Mouse (Mus musculus) cerebellum, postnatal 36 days (tissue): ENCODE measurements at regions not wholly inside any gene's neighbourhood (a gene's known extent, or its start where the extent isn't known, plus 50 kb on each side); places are given as distances from the start of the nearest gene placed in this dataset.

Experiments
- DNase-seq, 2 experiments: peaks; one replicate each; pipeline ENCODE4 v3.0.0; 2021 to 2022; ENCODE audit warnings: mixed read lengths in 2 of 2

GRCm38 (mm10) chr1:137378072-137378985, 418.1 kb upstream of the Nr5a2 start:
- no peak for DNase-seq

DNA sequence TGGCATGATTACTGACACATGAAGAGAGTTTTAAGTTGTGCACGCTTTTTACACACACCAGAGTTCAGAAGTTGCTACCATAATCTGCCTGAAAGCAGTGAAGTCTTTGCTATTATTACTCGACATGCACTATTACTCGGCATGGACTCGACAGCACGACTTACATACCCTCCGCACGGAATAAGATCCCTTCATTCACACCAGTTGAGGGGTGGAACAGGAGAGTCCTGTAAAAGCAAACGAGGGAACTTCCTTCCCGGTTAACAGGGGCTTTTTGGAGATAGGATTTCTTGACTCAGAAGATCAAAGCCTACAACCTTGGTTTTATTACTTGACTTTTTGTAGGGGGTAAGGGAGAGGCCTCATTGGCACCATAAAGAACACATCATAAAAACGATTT, 416.4 kb upstream of the Nr5a2 start:
- no peak for DNase-seq

GRCm38 (mm10) chr1:137374641-137375040, 414.4 kb upstream of the Nr5a2 start:
- DNase-seq = no peak

DNA sequence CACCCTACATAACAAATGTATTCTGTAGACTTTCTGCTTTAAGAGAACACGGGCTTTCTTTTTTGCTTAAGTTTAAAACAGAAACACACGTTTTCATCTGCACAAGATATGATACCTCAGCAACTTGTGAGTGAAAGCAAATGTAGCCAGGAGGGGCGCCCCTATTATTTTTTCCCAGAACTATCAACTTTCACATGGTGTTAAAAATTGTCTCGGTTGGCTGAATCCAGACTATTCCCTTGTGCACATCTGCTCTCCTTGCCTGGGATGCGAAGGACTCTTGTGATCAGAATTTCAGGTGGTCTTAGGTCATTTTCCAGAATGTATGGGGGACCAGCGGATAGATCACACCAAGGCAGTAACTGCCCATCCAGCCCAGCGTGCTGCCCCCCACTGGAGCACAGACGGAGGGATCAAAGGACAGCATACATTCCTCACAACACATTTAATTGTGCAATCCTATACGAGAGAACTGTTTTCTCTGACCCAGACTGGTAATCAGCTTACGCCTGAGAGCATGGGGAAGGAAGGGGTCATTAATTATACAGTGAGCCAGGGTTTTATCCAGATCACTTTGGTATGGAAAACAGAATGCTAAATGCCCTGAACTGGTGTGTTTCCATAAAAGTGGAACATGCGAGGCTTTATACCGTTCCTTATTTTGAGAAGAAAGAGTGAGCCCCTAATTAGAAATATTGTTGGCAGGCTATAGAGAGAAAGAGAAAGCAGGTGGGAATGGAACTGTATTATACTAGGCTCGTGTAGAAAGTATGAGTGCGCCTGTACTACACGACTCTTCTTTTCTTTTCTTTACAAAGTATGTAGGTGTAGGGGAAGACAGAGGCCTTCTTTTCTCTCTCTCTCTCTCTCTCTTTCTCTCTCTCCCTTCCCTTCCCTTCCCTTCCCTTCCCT, 413.5 kb upstream of the Nr5a2 start:
- DNase-seq = no peak

- DNase-seq = no peak
Observed at GRCm38 (mm10) chr1:137372236-137372635, 412.0 kb upstream of the Nr5a2 start.

DNA sequence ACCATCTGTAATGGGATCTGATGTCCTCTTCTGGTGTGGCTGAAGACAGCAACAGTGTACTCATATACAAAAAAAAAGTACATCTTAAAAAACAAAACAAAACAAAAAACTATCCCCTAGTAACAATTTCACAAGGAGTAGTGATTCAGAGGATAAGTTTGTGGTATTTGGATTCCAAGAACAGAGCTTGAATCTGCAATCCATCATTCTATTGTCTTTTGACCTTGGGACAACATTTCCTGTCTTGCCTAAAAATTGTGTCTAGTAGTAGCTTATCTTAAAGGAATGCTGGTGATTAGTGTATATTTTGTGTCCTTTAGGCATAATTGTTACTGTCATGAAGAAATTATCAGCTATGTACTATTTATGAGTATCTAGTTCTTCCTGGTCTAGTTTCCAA, 404.1 kb upstream of the Nr5a2 start:
- DNase-seq = no peak

DNA sequence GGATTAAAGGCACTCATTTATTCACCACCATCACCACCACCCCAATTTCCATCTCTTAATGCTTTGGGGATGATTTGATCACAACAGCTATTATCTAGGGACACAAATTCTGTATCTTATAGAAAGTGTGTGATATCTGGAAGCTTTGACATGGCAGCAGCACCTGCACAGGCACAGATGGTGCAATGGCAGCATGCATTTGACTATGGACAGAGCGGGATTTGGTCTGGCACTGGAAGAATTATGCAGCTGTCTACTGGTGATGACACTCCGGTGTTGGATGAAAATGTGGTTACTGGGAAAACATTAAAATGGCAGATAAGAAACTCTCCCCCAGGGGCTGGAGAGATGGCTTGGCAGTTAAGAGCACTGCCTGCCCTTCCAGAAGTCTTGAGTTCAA, 403.7 kb upstream of the Nr5a2 start:
- no peak for DNase-seq

GRCm38 (mm10) chr1:137363561-137363960, 403.3 kb upstream of the Nr5a2 start:
- DNase-seq = no peak

DNA sequence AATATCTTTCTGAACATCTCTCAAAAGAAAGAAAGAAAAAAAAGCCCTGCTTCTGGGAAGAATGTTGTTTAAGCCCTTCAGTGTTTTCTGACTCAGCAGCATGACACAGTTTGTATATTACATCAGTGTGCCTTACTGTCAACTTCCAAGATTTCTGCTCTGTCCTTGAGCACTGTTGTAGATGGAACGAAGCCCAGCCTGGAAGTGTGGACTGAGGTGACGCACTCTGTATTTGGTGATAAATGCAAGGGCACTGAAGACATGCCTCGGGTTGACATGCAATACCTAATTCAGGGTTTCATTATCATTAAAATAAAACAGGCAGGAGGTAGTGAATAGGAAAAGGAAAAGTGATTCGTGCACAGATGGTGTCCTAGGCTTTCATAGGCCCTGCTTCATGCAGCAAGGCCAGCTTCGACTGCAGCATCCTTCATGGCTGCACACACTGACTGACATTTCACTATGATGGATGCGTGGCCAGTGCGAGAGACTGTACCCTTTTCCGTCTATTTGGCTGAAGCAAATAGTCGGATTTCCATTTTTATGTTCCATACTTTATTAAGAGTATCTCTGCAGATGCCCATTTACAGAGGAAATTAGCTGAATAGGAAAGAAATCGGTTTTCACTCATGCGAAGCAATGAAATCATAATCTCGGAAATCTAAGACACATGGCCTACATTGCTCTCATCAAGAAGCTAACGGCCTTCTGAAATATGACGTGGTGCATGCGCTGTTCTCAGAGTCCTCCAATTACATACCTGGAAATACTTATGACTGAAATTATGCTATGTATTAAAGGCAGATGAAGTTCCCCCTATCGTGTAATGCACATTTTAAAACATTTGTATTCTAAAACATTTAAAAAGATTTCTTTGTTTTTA, 400.7 kb upstream of the Nr5a2 start:
- no peak for DNase-seq

DNA sequence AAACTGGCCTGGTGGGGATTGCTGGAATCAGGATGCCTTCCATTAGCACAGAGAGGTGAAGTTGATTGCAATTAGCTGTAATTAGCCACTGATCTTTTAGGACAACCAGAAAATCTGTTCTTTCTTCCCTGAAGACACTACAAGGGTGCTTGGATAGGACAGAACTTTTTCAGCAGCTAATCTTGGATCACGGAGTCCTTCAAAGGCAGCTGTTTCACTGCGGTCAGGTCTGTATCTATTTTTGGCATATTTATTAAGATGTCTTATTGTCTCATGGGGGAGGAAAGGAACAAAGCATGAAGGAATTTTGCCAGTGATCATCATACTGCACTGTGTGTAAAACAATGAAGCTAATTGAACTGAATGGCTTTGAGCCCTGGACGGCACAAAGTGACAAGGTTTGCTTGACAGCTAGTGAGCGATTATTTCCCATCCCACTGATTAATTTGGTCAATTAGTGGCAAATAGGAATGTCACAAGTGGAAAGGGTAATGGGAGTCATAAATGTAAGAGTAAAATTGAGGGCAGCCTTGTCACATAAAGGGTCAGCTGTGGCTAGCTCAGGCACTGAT, 395.8 kb upstream of the Nr5a2 start:
- DNase-seq = no peak

DNA sequence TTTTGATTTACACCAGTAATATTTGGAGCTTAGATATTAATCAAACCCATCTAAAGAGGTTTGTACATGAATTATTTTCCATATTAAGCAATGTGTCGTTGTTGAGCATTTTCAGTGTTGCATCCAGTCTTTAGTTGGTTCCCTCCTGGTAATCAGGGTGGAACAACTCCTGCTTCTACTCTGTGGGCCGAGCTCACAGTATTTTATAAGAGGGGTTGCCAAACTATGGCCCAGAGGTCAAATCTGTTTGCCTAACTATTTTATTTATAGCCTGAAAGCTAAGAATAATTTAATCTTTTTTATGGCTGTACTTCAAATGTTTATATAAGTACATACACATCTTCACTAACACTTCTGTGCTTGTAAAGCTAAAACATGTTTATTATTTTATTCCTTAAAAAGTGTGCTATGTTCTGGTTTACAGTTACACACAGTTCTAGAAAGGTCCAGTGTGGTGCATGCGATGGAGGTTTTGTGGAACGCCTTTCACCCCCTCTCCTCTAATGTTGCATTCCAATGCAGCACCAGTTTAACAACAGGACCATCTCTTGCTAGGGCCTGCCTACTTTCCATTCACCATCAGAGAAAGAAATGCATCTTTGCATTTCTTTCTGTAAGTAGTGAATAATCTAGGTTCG, 392.3 kb upstream of the Nr5a2 start:
- DNase-seq = no peak

DNA sequence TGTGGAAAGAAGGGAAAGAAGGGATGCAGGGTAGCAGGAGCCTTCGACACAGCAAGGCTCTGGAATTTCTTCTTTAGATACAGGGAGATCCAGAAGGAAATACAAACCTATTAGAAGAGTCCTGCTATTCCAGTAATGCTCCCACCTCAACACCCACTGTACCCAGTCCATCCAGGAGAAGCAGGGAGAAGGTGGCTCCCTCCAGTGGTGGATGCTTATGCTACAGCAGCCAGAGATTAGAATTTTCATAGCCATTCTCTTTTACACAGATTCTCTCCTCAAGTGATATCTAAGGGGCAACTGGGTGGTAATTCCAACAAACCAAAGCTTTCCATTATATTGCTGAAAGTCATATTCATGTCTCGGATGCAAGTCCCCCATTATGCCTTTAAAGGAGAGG, 373.9 kb upstream of the Nr5a2 start:
- DNase-seq = no peak

- DNase-seq = peak; percentile 20 to 46
Observed at GRCm38 (mm10) chr1:137332108-137332769, 372.0 kb upstream of the Nr5a2 start.

- DNase-seq = peak; percentile 23 to 44
Observed at GRCm38 (mm10) chr1:137331746-137332107, 371.5 kb upstream of the Nr5a2 start.

DNA sequence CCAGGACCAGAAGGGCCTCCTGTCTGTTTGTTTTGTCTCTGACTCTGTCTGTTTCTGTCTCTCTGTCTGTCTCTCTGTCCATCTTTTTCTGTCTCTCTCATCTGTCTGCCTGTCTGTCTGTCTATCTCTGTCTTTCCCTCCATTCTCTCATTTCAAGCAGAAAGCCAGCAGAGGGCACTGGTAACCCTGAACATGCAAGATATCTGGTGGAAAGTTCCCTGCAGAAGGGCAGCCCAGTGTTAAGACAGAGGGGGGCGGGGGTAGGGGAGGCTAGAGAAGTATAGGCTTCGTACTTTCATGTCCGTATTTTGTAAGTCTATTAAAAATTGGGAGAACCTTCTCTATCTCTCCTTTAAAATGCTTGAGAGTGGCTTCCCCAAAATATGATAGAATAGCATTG, 370.4 kb upstream of the Nr5a2 start:
- peak; percentile 38 to 52 for DNase-seq

GRCm38 (mm10) chr1:137323884-137324594, 363.8 kb upstream of the Nr5a2 start:
- DNase-seq = peak; percentile 21 to 27

DNA sequence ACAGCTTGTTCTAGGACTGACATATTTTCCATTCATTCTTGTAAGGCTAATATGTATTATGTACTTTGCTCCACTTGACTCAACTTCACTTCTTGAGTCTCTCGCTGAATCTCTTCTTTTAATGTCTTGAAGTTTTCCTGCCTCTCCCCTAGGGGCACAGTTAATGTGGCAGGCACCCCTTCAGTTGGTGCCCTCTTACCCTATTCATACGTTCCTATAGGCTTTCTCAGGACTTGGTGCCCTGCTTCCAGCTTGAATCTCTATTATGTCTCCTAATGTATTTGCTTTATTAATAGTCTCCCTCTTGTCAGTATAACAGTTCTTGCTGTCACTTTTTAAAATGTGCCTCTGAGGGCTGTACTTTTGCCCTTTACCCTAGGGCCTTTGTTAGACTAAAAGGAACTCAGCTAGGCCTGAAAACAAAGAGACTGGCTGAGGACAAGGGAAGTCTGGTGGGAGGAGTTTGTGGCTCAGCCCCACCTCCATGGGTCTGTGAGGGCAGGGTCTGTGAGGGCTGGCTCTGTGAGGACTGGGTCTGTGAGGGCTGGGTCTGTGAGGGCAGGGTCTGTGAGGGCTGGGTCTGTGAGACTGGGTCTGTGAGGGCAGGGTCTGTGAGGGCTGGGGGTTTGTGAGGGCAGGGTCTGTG, 362.9 kb upstream of the Nr5a2 start:
- DNase-seq = no peak

DNA sequence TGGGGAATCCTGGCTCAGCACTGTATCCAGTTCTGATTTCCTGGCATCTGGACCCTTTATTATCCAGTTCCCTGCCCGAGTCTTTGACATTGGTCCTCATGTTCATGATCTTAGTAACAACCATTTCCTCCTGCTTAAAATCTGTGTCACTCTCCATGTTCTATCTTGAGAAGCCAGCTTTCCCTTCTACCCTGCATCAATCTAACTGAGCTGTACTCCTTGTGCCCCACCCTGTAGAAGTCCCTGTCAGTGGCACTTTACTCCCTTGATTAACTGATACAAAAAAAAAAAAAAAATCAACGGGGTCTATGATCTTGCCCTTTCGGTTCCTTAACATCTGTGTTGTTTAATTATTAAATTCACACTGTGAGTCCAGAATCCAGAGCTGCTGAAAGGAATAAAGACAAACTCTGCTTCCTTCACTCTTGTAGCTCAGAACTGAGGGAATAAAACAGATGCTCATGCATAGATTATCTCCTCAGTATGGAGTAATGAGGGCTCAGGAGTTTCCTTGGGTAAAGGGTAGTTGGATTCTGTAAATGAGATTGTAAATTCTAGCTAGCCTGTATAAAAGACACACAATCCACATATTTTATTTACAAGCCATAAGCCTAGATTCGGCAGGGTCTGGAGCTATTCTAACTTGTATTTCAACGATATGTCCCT, 342.6 kb upstream of the Nr5a2 start:
- no peak for DNase-seq

DNA sequence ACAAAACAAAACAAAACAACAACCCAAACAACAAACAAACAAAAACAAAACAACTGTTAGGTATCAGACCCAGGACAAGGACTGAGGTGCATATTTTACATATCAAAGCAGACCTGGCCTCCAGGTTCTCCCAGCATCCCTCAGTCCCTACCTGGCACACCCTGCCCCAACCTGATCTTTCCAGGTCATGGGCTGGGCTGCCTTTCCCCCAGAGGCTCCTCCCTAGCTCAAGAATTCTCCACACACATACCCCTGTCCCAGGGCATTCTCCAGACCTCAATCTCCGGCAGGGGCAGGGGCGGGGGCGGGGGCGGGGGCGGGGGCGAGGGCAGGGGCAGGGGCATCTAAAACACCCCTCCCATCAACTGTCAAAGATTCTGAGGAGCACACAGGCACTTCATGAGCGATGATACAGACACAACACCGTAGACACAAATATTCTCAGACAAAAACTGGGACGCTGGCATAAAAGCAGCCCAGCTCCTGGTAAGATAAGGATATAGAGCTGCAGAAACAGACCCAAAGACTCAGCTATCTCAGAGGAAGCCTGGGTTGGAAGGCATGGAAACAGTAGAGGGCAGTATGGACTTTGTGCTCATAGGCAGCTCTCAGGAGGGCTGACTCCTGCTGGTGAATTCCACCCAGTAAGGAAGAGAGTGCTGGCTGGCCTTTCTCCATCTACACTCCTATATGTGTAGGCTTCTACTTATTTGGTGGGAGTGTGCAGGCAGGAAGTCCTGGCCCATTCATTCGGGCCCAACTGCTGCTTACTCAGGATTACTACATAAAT, 337.7 kb upstream of the Nr5a2 start:
- DNase-seq = no peak
